Mouse (Mus musculus) adrenal gland, postnatal 36 days (tissue): ENCODE data around the gene Evx1. TPM values are rescaled to one million over a fixed set of nuclear protein-coding genes. Genes with fewer than 3 reads are reported as not detected.

ENCODE experiments used
- DNase-seq, 2 experiments: peaks; one replicate each; pipeline ENCODE4 v3.0.0; 2021; ENCODE audit warnings: mixed read lengths in 1 of 2
- total RNA-seq, 2 experiments: library from RNA; stranded (reverse); gene quantifications; 2 replicates each; pipeline ENCODE4 v1.2.3; 2021

Evx1 gene
- total RNA-seq, 2 experiments from 2014 or later: not detected

GRCm38 (mm10) chr6:52320966-52321825 is 7.9 kb downstream of the Evx1 start:
- no peak for DNase-seq

DNA sequence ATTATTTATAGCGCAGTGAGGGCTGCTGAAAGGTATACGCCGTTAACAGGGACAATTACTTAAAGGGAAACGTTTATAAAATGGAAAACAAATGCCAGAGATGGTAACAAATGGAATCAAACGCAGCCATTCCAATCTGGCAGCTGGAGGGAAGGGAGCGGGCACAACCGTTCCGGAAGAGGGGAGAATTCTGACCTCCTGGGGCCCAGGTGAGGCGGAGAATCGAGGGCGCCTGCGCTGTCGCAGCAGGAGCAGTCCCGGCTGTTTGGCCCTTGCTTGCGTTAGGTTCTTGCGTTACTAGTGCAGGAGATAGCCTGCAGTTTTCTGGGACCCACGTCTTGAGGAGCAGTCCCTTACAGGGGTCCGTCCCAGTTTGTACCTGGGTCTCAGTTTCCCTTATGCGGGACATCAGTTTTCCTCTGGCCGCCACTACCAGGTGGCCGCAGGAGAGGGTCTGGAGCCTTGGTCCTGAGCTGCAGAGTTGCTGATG is 8.6 kb downstream of the Evx1 start:
- DNase-seq: no peak

DNA sequence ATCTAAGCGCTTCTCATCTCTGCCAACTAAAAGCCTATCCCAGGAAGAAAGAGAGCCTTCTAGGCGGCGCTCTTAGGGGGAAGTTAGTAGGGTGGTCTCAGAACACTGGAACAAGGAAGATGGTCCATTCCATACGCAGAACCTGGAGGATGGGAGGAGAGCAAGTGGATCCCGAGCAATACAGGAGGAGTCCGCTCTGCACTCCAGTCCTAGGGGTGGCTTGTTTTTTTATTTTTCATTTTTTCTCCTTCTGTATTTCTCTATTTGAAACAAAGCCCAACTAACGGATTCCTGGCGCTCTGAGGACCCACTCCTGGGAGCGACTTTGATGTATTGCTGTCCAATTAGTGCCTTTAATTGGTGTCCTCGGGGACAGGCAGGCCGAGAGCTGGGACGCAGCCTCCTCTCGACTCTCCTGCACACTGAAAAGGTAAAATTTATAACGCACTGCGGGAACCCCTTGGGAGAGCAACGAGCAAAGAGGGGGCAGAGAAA is 9.5 kb downstream of the Evx1 start:
- no peak for DNase-seq

DNA sequence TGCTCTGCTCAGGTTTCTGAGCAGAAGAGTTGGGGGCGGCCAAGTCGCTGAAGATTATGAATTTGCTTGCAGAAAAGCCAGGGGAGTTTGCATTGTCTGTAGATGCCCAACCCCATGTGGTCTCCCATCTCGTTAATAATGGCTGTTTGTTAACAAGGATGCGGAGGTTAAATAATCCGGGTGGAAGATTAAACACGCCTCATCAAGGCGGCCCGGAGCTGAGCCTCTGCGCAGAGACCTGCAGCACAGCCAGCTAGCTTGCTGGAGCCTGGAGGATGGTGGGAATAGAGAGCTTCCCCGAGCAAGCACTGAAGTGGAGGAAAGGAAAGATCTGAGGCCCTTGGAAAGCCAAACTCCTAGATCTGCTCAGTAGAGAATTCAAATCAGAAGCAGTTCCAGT is 10.0 kb downstream of the Evx1 start:
- no peak for DNase-seq

GRCm38 (mm10) chr6:52324061-52324460 is 10.8 kb downstream of the Evx1 start:
- no peak for DNase-seq

DNA sequence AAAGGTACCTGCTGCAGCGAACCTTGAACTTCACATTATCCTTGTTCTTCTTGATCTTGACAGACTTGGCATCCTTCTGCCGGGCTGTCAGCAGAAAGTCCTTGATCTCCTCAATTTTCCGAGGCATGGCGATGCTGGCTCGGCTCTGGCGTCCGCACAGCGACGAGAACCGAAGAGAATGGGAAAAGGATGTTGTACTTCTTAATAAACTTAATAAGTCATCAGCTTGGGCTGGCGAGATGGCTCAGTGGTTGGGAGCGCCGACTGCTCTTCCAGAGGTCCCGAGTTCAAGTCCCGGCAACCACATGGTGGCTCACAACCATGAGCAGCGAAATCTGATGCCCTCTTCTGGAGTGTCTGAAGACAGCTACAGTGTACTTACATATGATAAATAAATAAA is 33.5 kb downstream of the Evx1 start:
- peak; percentile 11 to 26 for DNase-seq

- no peak for DNase-seq
Observed at GRCm38 (mm10) chr6:52366021-52366420, 52.7 kb downstream of the Evx1 start.

DNA sequence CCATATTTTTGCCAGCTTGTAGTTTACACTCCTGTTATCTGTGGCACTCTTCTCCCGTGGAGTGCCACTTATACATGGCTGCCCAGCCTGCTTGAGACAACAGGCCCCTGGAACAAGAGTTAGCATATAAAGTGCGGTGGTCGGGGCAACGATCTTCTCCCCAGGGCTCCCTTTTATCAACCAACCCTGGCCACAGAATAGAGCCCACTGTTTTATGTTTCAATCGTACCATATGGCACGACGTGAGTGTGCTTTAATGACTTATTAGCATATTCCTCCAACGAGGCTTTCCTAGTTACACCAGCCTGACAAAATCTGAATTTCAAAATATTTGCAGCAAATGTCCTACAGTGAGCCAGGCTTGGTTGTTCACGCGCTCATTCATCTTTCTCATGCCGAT is 53.2 kb downstream of the Evx1 start:
- DNase-seq: no peak

GRCm38 (mm10) chr6:52367067-52367466 is 53.8 kb downstream of the Evx1 start:
- no peak for DNase-seq

Other genes with a start within 250 kb of the Evx1 start
- gene Hoxa1, start 155.2 kb upstream of the Evx1 start, total RNA-seq: under 1 TPM; 0.23 to 0.70 TPM
- gene Hoxa2, start 148.7 kb upstream of the Evx1 start, total RNA-seq: 1 to 10 TPM; 1.7 to 1.9 TPM
- under 1 TPM; 0.10 to 0.40 TPM for gene 5730596B20Rik, start 136.0 kb upstream of the Evx1 start, total RNA-seq
- gene Hoxa4, start 121.7 kb upstream of the Evx1 start, total RNA-seq: 1 to 10 TPM; 2.6 to 3.1 TPM
- gene Hoxa5, start 108.9 kb upstream of the Evx1 start, total RNA-seq: 10 to 100 TPM; 14.7 to 27.8 TPM
- gene Hoxa6, start 104.8 kb upstream of the Evx1 start, total RNA-seq: 1 to 10 TPM; 2.5 to 4.6 TPM
- 1 to 10 TPM; 3.7 TPM for gene Hoxa3, start 100.2 kb upstream of the Evx1 start, total RNA-seq
- gene Gm28308, start 100.2 kb upstream of the Evx1 start, total RNA-seq: 1 to 10 TPM; 1.5 to 2.8 TPM
- gene Hoxa7, start 91.6 kb upstream of the Evx1 start, total RNA-seq: 10 to 100 TPM; 19.1 to 20.1 TPM
- gene Hoxa9, start 82.4 kb upstream of the Evx1 start, total RNA-seq: 1 to 10 TPM in 1 of 2 experiments, under 1 TPM in 1; 0.56 to 1.3 TPM
- under 1 TPM; 0.20 to 0.30 TPM for gene Hoxa10, start 72.6 kb upstream of the Evx1 start, total RNA-seq
- not detected for gene Hoxa11, start 67.7 kb upstream of the Evx1 start, total RNA-seq
- gene Hoxa13, start 52.6 kb upstream of the Evx1 start, total RNA-seq: not detected